Mouse (Mus musculus): ENCODE results near the gene Mei1. TPM values are rescaled to one million over a fixed set of nuclear protein-coding genes. Genes with fewer than 3 reads are reported as not detected.

The Mei1 gene
- not detected in 2 replicates for polyA plus RNA-seq (2012; rRNA removed)

DNA sequence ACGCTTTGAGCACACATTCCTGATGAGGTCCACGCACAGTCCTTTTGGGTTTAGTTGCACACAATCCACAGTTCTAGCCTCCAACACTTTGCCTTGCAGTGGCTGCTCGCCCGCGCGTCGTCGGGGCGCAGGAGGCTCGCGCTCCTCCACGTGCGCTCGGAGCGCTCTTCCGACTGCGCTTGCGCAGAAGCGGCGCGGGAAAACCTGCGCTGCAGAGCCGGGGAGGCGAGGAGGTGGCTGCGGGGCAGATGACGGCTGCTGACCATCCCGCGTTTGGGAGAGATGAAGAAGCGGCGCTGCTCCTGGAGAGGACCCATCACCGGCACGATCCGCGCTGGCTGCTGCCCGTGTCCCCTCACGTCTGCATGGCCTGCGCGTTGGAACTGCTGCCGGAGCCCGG is at the start of gene Mei1:
Mei1 (plus strand) TSS at position 99 of the 400 bp plus-strand sequence.

DNA sequence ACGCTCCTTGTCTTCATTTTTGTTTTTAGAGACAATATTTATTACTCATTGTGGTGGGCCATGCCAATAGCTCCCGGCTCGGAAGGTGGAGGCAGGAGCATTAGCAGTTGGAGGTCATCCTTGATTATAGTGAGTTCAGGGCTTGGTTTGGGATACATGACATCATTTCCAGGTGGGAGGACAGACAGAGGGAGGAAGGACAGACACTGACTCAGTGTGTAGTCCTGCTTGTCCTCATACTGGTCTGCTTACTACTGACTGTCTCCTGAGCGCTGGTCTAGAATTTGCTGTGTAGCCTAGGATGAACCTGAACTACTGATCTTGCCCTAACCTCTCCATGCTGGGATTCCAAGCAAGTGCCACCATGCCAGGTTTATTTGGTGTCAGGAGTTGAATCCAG is 36.0 kb upstream of the Mei1 start, which contains the start of gene Desi1:
Desi1 (minus strand) TSS at position 101 of the 400 bp plus-strand sequence.

DNA sequence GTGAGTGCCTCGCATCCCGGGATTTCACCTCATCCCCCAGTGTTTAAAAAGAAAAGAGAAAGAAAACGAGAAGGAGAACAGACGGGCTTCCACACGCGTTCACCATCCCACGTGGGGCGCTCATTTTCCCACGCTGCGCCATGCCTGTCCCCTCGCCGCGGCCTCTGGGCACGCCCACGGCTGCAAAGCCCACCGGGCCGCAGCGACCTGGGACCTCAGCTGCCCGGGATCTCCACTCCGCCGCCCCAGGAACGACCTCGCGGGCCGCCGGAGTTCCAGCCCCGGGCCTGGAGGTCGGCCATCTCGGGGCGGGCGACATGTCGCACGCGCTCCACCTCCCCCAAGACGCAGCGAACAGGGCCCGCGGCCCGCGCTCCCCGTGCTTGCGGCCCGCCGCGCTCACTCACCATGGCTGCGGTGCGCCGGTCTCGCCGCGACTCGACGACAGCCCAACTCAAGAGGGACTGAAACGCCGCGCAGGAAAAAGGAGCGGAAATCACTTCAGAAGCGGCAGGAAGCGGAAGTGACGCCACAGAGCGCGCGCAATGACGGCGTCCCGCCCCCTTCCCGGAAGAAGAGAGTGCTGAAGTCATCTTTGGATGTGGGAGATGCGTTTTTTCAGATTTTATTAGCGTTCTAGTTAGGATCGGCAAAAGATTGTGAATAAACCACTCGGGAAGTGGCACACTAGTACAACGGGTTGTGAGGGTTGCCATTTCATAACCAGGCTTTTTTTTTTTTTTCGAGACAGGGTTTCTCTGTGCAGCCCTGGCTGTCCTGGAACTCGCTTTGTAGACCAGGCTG is 22.5 kb upstream of the Mei1 start, which contains the start of gene Snu13:
Snu13 (minus strand) TSS at position 519 of the 804 bp plus-strand sequence.

DNA sequence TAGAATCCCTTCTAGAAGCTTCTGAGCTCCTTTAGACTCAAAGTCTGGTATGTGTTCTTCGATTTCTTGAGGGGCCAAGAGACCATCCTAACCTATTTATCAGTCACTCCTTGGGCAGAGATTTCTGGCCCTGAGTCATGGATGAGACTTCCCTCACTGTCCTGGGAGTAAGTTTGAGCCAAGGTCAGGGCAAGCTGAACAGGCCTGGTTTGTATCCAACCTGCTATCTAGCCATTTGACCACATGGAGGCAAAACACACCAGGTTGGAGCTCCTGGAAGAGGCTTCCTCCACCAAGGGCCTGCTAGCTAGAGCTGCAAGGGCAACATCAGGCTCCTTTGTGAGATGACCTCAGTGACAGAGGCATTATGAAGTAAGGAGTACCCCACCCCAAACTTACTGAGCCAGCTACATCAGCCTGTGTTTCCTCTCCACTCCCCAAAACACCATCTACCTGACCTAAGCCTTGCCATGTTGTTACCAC is 11.0 kb upstream of the Mei1 start, which contains the start of gene 4930407I10Rik:
4930407I10Rik (plus strand) TSS at position 433 of the 483 bp plus-strand sequence.

DNA sequence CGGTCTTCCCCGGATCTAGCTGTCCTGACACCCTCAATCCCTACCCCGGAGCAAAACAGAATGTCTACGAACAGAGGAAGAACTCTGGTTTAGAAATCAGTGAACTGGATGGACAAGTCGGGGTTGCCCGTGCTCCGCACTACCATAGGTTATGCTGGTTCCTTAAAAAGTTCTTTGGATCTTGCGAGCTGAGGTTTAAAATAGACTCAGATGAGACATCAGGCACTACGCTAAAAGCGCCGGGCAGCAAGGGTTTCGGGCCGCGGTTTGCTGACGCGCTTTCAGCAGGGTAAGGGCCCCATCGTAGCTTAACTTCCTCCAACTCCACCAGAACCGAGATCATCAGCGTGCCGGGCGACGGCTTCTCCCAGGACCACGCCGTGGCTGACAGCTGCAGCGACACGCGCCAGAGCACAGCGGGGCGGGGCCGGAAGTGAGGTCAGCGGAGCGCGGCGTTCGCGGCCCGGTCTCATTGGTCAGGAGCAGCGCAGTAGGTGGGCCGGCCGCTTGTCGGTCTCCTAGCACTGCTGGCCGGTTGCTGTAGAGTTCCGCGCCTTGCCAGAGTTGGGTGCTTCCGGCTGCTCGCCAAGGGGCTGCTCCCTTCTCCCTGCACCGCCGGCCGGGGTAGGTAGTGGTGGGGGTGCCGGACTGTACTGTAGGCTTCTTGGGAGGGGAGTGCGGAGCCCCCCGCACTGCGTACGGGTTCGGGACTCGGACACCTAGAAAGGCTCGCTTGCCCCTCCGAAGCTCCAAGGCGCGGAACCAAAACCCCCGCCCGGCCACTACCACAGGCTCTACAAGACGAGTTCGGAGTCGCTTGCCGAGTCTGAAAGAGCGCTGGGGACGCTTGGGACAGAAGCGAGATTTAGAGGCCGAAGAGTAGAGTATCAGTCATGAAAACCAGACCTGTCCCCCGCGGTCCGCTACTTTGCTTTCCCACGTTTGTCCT is 57.9 kb downstream of the Mei1 start, which contains the start of gene Ccdc134:
Ccdc134 (plus strand) TSS at position 497 of the 949 bp plus-strand sequence.

DNA sequence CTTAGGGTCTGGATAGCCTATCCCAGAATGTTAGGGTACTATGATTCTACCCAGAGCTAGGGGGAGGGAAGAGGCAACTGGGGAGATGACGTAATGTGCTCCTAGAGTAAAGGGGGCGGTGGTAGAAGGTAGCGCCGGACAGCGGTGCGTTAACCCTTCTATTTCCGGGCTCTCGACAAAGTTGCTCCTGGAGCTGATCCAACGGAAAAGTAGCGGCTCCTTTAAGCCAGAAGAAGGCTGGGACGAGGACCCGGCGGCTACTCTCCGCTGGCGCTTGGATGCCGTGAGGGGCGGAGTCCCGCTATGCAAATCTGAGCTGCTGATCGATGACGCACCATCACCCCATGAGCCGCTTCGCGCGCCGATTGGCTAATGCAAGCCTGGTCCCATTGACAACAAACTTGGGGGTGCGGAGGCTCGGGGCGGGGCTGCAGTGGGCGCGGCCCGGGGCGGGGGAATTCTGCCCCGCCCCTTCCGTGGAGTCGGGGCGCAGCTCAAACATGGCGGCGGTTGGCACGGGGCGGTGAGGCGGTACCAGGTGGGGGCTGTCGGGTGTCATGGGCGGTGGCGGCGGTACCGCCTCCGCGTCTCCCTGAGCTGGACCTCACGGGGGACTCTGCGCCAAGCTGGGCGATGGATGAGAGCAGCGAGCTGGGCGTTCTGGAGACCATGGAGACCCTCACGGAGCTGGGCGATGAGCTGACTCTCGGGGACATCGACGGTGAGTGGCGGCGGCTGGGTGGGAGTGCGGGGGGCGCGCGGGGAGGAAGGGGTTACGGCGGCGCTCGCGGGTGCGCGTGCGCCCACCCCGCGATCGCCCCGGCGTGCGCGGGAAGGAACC is 77.2 kb downstream of the Mei1 start, which contains the start of gene Srebf2:
Srebf2 (plus strand) TSS at position 412 of the 841 bp plus-strand sequence.

Other genes with a start within 250 kb of the Mei1 start
- gene Tob2, start 211.2 kb upstream of the Mei1 start, polyA plus RNA-seq (2012; rRNA removed): 7.6 and 8.2 TPM in 2 replicates
- gene Phf5a, start 198.1 kb upstream of the Mei1 start, polyA plus RNA-seq (2012; rRNA removed): 41.4 and 42.2 TPM in 2 replicates
- 96.0 and 118 TPM in 2 replicates for gene Aco2, start 197.7 kb upstream of the Mei1 start, polyA plus RNA-seq (2012; rRNA removed)
- gene Polr3h, start 143.8 kb upstream of the Mei1 start, polyA plus RNA-seq (2012; rRNA removed): 8.2 and 8.8 TPM in 2 replicates
- 0.61 and 0.79 TPM in 2 replicates for gene Csdc2, start 133.2 kb upstream of the Mei1 start, polyA plus RNA-seq (2012; rRNA removed)
- 11.5 and 11.7 TPM in 2 replicates for gene Pmm1, start 109.1 kb upstream of the Mei1 start, polyA plus RNA-seq (2012; rRNA removed)
- not detected in 2 replicates for gene 1700029P11Rik, start 89.5 kb upstream of the Mei1 start, polyA plus RNA-seq (2012; rRNA removed)
- gene Xrcc6, start 82.2 kb upstream of the Mei1 start, polyA plus RNA-seq (2012; rRNA removed): 17.3 and 18.0 TPM in 2 replicates
- gene Desi1, start 36.1 kb upstream of the Mei1 start, polyA plus RNA-seq (2012; rRNA removed): 12.0 and 12.1 TPM in 2 replicates
- gene Snu13, start 22.4 kb upstream of the Mei1 start, polyA plus RNA-seq (2012; rRNA removed): 53.1 TPM in 2 replicates
- not detected in 2 replicates for gene 4930407I10Rik, start 10.8 kb upstream of the Mei1 start, polyA plus RNA-seq (2012; rRNA removed)
- 4.2 and 4.4 TPM in 2 replicates for gene Ccdc134, start 57.9 kb downstream of the Mei1 start, polyA plus RNA-seq (2012; rRNA removed)
- 24.5 and 28.5 TPM in 2 replicates for gene Srebf2, start 77.2 kb downstream of the Mei1 start, polyA plus RNA-seq (2012; rRNA removed)
- 0.12 TPM in 2 replicates for gene Shisa8, start 142.8 kb downstream of the Mei1 start, polyA plus RNA-seq (2012; rRNA removed)
- 1.4 and 2.6 TPM in 2 replicates for gene Tnfrsf13c, start 154.4 kb downstream of the Mei1 start, polyA plus RNA-seq (2012; rRNA removed)
- 9.2 and 10.9 TPM in 2 replicates for gene Cenpm, start 174.8 kb downstream of the Mei1 start, polyA plus RNA-seq (2012; rRNA removed)
- not detected in 2 replicates for gene 1500009C09Rik, start 182.4 kb downstream of the Mei1 start, polyA plus RNA-seq (2012; rRNA removed)
- 0.05 and 0.06 TPM in 2 replicates for gene Sept3, start 204.9 kb downstream of the Mei1 start, polyA plus RNA-seq (2012; rRNA removed)
- gene Wbp2nl, start 229.0 kb downstream of the Mei1 start, polyA plus RNA-seq (2012; rRNA removed): 0.04 and 0.05 TPM in 2 replicates

All from liver, embryonic 18 days (tissue).